Mouse (Mus musculus): ENCODE results near the gene Ccdc71.

Ccdc71 gene

GRCm38 (mm10) chr9:108492043-108492750 lies 31.9 kb downstream of the Ccdc71 start:
- POLR2A ChIA-PET: interaction anchor here in 3 of 4 experiments (0.5 to 8.3 kb wide), 12 partner anchors 8 to 181 kb away, joined by 3 to 70 read pairs (median 5); partner anchors contain the start of genes Qars (in 2 of the 3), Qrich1 (in 2 of the 3) and Lamb2 (in 1 of the 3)
- CTCF ChIA-PET: no interaction called here

DNA sequence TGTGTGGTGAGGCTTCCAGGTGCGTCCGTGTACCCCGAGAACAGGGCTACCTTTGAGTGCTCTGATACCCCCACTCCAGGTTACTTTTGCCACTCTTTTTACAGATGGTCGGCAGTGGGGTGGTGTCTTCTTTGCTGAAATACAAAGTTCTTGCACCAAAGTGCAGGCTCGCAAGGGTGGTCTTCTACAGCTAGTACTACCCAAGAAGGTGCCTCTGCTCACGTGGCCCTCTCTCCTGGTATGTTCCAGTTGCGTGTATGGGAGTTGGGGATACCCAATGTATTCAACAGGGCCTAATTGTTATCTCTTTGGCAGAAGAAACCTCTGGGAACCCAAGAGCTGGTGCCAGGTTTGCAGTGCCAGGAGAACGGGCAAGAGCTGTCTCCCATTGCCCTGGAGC lies 32.9 kb downstream of the Ccdc71 start:
- CTCF ChIA-PET: interaction anchor here in 2 of 4 experiments (0.6 to 0.7 kb wide), 2 partner anchors 32 to 97 kb away, joined by 3 read pairs; no protein-coding TSS in a partner anchor
- POLR2A ChIA-PET: interaction anchor here in 3 of 4 experiments (0.5 to 8.3 kb wide), 10 partner anchors 11 to 67 kb away, joined by 3 to 70 read pairs (median 6); partner anchors contain the start of genes Qrich1 (in 2 of the 3), Impdh2 (in 1 of the 3), Lamb2 (in 1 of the 3) and Qars (in 1 of the 3)

DNA sequence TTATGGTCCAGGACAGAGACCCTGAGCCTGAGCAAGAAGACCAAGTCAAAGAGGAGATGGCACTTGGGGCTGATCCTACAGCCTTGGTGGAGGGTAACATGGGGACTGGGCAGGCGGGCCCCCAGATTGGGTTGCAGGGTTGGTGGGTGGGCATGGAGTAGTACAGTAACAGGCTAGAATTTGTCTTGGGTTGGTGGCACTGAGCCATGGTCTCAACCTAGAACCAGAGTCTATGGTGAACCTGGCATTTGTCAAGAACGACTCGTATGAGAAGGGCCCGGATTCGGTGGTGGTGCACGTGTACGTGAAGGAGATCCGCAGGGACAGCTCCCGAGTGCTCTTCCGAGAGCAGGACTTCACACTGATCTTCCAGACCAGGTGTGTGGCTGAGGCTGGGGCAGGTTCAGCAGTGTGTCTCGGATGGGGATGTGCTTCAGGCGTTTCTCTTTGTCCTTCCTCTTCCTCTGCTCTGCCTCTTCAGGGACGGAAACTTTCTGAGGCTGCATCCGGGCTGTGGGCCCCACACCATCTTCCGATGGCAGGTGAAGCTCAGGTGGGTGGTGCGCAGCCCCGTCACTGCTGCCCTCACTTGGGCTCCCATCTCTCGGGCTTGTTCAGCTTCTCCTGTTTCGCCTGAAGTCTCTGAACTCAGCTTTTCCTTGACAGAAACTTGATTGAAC lies 34.0 kb downstream of the Ccdc71 start:
- ChIA-PET POLR2A (interaction anchor here (0.5 to 8.3 kb wide), 17 partner anchors 10 to 150 kb away, joined by 3 to 70 read pairs (median 5); partner anchors contain the start of genes Qars (in 3 of the 4), Qrich1 (in 3 of the 4), Impdh2 (in 2 of the 4) and Lamb2 (in 2 of the 4)), CTCF (interaction anchor here in 1 of 4 experiments (0.6 kb wide), 1 partner anchor 208 kb away, joined by 3 read pairs; no protein-coding TSS in a partner anchor)

DNA sequence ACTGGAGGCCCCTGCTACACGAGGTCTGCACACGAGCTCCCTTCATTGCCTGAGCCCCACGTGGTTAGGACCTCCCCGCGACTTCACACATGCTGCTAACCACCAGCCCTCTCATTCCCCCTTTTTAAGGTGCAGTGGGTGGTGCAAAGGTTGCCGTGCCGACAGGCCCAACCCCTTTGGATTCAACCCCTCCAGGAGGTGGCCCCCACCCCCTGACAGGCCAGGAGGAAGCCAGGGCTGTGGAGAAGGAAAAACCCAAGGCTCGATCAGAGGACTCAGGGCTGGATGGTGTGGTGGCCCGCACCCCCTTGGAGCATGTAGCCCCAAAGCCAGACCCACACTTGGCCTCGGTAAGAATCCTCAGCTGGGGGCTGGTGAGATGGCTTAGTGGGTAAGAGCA lies 34.6 kb downstream of the Ccdc71 start:
- POLR2A ChIA-PET: interaction anchor here (1.0 to 8.3 kb wide), 13 partner anchors 10 to 41 kb away, joined by 3 to 70 read pairs (median 7); partner anchors contain the start of genes Qars (in 3 of the 4), Qrich1 (in 3 of the 4) and Lamb2 (in 2 of the 4)
- CTCF ChIA-PET: no interaction called here

- POLR2A ChIA-PET: interaction anchor here in 2 of 4 experiments (1.0 to 2.9 kb wide), 8 partner anchors 8 to 193 kb away, joined by 3 to 15 read pairs (median 4); partner anchors contain the start of genes Qars (in 2 of the 2), Qrich1 (in 1 of the 2), Rhoa (in 1 of the 2) and Tcta (in 1 of the 2)
- CTCF ChIA-PET: interaction anchor here in 2 of 4 experiments (0.5 to 1.0 kb wide), 2 partner anchors 8 to 137 kb away, joined by 3 to 5 read pairs; partner anchors contain the start of gene Usp19 (in 1 of the 2)
Observed at GRCm38 (mm10) chr9:108499231-108499630, 38.9 kb downstream of the Ccdc71 start.

- POLR2A ChIA-PET: interaction anchor here in 2 of 4 experiments (1.0 to 2.9 kb wide), 7 partner anchors 8 to 36 kb away, joined by 3 to 15 read pairs (median 4); partner anchors contain the start of genes Qrich1 (in 2 of the 2), Qars (in 1 of the 2) and Usp19 (in 1 of the 2)
- CTCF ChIA-PET: interaction anchor here in 1 of 4 experiments (1.0 kb wide), 1 partner anchor 9 kb away, joined by 3 read pairs; the partner anchor contains the start of gene Usp19
Observed at GRCm38 (mm10) chr9:108499943-108500342, 39.6 kb downstream of the Ccdc71 start.

DNA sequence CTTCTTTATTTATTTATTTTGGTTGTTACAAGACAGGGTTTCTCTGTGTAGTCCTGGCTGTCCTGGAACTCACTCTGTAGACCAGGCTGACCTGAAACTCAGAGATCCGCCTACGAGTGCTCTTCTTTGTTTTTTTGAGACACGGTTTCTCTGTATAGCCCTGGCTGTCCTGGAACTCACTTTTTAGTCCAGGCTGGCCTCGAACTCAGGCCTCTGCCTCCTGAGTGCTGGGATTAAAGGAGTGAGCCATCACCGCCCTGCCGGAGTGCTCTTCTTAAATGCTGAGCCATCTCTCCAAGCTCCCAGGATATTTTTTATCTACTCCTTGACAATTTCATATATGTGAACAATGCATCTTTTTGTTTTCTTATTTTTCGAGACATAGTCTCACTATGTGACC lies 46.6 kb downstream of the Ccdc71 start:
- CTCF ChIA-PET: interaction anchor here in 1 of 4 experiments (0.8 to 1.2 kb wide), 2 partner anchors 10 to 136 kb away, joined by 3 to 6 read pairs; partner anchors contain the start of gene Qrich1
- POLR2A ChIA-PET: interaction anchor here (0.6 to 4.3 kb wide), 26 partner anchors 8 to 169 kb away, joined by 3 to 124 read pairs (median 8); partner anchors contain the start of genes Qrich1 (in 4 of the 4), Usp19 (in 3 of the 4), Dalrd3 (in 2 of the 4) and Lamb2 (in 2 of the 4)

- POLR2A ChIA-PET: interaction anchor here (0.6 to 4.3 kb wide), 65 partner anchors 9 to 414 kb away, joined by 3 to 124 read pairs (median 4); partner anchors contain the start of genes Qrich1 (in 4 of the 4), Usp19 (in 4 of the 4), Impdh2 (in 3 of the 4) and Amt (in 2 of the 4)
- CTCF ChIA-PET: interaction anchor here (0.6 to 1.2 kb wide), 6 partner anchors 9 to 305 kb away, joined by 3 to 6 read pairs (median 4); partner anchors contain the start of gene Qrich1 (in 2 of the 4)
Observed at GRCm38 (mm10) chr9:108507619-108508434, 47.5 kb downstream of the Ccdc71 start, which contains the start of gene Qars. Gene Qars (plus strand): TSS chr9:108507706.

GRCm38 (mm10) chr9:108508776-108509175 lies 48.4 kb downstream of the Ccdc71 start:
- POLR2A ChIA-PET: interaction anchor here in 3 of 4 experiments (0.6 to 4.3 kb wide), 25 partner anchors 9 to 865 kb away, joined by 3 to 124 read pairs (median 8); partner anchors contain the start of genes Qrich1 (in 3 of the 3), Usp19 (in 3 of the 3), Ndufaf3 (in 2 of the 3) and 1700102P08Rik (in 1 of the 3)
- CTCF ChIA-PET: interaction anchor here in 1 of 4 experiments (0.6 kb wide), 1 partner anchor 35 kb away, joined by 3 read pairs; no protein-coding TSS in a partner anchor

Data from embryonic stem cell, embryonic (primary cell).